Mouse (Mus musculus): Measurements from ENCODE around the gene Cab39. TPM values are rescaled to one million over a fixed set of nuclear protein-coding genes. Genes with fewer than 3 reads are reported as not detected.
A peak's percentile ranks its signal among the peaks of the same experiment; 100 is the strongest.

Cab39 gene
- polyA plus RNA-seq, 1 experiment: 127 TPM

DNA sequence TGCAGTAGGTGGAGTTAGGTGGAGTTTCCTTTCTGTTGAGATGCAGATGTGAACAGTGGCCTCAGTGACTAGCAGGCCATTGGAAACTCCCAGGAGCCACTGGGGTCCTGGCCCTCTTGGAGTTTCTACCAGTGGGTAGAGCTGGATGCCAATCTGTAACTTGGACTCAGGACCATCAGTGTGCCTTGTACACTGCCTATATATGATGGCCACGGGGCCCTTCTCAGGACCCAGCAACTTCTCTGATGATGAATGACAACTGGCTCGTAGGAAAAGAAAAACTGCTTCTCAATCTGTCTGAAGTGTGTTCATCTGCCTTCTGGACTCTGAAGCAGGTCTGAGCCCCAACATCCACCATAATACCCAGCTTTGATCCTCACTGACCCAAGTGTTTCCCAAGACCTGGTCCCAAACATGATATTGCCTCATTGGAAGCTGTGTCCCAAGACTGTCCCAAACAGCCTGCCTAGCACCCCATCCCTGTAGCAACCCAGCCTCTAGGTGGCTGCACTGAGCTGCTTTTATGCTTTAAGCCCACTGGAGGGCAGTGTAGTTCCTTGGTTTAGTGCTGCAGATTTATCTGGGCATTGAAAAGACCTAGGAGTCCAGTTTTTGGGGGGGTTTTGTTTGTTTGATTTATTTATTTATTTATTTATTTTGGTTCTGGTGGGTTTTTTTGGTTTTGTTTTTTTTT, 59.9 kb downstream of the Cab39 start:
- no peak overlapping the region for H3K4me3 ChIP-seq (replicated peaks; ENCODE audit: insufficient read depth, low read depth, low read length)
- H3K27ac ChIP-seq (ENCODE audit: insufficient read depth, low read length): no peak overlapping the region
- 82% methylated on average over 2 of the region's 2 CpGs for WGBS
- no peaks in the 10 kb centered on the region for H3K4me1 ChIP-seq (ENCODE audit: control insufficient read depth, insufficient read depth, low read length)
- no peaks in the 10 kb centered on the region for H3K27me3 ChIP-seq (ENCODE audit: control insufficient read depth, insufficient read depth, low read length)
- TF ChIP-seq POLR2A (IDR thresholded peaks at IDR 0.05; ENCODE audit: borderline replicate concordance, insufficient read depth, low read length) (no peak), CTCF (IDR thresholded peaks at IDR 0.05; ENCODE audit: borderline replicate concordance, insufficient read depth, low read depth, low read length) (peak; percentile 100)
- peak; percentile 65 to 76 for DNase-seq

DNA sequence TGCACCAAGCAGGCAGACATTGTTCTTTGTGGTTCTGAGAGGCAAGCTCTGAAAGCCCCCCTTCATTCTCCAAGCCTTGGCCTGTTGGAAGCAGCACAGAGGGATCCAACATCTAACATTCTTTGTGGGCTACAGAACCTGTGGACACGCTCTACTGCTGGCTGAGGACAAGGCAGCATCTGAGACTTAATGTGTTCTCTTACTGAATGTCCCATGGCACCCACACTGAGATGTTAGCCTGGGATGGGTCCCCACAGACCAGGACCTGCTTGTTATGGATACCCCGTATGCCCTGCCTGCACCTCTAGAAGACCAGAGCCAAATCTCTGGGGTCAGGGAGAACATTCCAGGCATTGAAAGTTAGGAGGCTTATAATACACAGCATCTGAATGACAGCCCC, 60.6 kb downstream of the Cab39 start:
- DNase-seq: no peak
- Histone ChIP-seq H3K4me1 (ENCODE audit: control insufficient read depth, insufficient read depth, low read length) (no peaks in the 10 kb centered on the region), H3K27me3 (ENCODE audit: control insufficient read depth, insufficient read depth, low read length) (no peaks in the 10 kb centered on the region), H3K27ac (ENCODE audit: insufficient read depth, low read length) (no peak overlapping the region), H3K4me3 (replicated peaks; ENCODE audit: insufficient read depth, low read depth, low read length) (no peak overlapping the region)
- 61% methylated on average over 2 of the region's 2 CpGs for WGBS
- TF ChIP-seq CTCF (IDR thresholded peaks at IDR 0.05; ENCODE audit: borderline replicate concordance, insufficient read depth, low read depth, low read length) (0 out of 2 replicates have a peak, but pooled peaks have one; percentile 7), POLR2A (IDR thresholded peaks at IDR 0.05; ENCODE audit: borderline replicate concordance, insufficient read depth, low read length) (no peak)

DNA sequence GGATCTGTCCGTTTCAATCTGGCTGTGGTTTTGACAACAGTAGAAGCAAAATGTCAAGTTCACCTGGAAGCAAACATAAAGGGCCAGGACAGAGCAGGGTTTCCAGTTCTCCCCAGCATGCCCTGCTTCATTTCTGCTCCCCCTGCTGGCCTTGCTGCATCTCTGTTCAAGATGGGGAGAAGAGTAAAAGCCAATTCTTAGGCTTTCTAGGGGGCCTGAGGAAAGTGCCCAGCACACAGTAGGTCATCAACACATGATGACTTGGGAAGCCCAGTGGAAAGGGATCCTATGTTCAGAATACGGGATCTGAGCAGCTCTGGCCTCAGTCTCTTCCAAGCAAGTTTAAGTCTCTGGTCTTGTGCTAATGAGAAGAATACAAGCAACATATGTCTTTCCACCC, 61.2 kb downstream of the Cab39 start:
- DNase-seq: no peak
- WGBS: 76% methylated on average over 2 of the region's 2 CpGs
- Histone ChIP-seq H3K4me3 (replicated peaks; ENCODE audit: insufficient read depth, low read depth, low read length) (no peak overlapping the region), H3K27ac (ENCODE audit: insufficient read depth, low read length) (no peak overlapping the region), H3K27me3 (ENCODE audit: control insufficient read depth, insufficient read depth, low read length) (no peaks in the 10 kb centered on the region), H3K4me1 (ENCODE audit: control insufficient read depth, insufficient read depth, low read length) (no peaks in the 10 kb centered on the region)
- TF ChIP-seq POLR2A (IDR thresholded peaks at IDR 0.05; ENCODE audit: borderline replicate concordance, insufficient read depth, low read length) (no peak), CTCF (IDR thresholded peaks at IDR 0.05; ENCODE audit: borderline replicate concordance, insufficient read depth, low read depth, low read length) (no peak)

DNA sequence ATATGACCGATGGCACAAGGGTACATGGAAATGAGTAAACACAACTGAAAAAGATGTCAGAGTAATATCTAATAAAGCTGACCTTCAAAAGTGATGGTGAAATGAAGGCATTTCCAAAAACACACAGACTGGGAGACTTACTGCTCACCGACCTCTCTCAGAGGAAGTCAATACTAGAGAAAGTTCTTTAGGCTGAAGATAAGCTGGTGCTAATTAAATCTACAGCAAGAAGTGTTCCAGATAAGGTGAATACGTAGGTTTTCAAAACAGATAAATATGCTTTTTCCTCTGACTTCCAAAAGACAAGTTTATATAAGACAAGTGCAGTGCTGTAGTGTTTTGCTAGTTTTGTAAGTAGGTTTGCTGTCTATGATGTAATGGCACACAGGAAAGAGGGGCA, 63.0 kb downstream of the Cab39 start:
- WGBS: 88% methylated on average over 3 of the region's 3 CpGs
- H3K27ac ChIP-seq (ENCODE audit: insufficient read depth, low read length): no peak overlapping the region
- no peak for DNase-seq
- H3K27me3 ChIP-seq (ENCODE audit: control insufficient read depth, insufficient read depth, low read length): no peaks in the 10 kb centered on the region
- no peaks in the 10 kb centered on the region for H3K4me1 ChIP-seq (ENCODE audit: control insufficient read depth, insufficient read depth, low read length)
- no peak overlapping the region for H3K4me3 ChIP-seq (replicated peaks; ENCODE audit: insufficient read depth, low read depth, low read length)
- no peak for TF ChIP-seq CTCF (IDR thresholded peaks at IDR 0.05; ENCODE audit: borderline replicate concordance, insufficient read depth, low read depth, low read length)
- no peak for TF ChIP-seq POLR2A (IDR thresholded peaks at IDR 0.05; ENCODE audit: borderline replicate concordance, insufficient read depth, low read length)

DNA sequence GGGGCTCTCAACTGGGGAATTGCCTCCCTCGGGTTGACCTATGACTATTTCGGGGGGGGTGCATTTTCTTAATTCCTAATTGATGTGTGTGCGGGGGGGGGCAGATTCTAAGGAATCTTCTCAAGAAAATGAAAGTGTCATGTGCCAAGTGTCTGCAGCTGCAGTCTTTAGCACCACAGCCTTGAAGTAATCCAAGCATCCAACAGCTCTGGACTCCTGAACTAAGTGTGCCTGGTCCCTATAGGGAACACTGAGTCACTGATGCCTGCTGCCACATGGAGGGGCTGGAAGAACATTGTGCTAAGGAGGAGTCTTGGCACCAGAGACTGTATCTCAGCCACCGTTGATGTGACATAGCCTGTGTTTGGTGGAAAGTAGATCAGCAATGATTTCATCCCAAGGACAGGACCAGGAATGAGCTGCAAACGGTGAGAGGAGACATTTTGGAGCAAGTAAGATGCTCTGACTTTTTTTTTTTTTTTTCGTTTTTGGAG, 64.1 kb downstream of the Cab39 start:
- Histone ChIP-seq H3K4me1 (ENCODE audit: control insufficient read depth, insufficient read depth, low read length) (no peaks in the 10 kb centered on the region), H3K4me3 (replicated peaks; ENCODE audit: insufficient read depth, low read depth, low read length) (no peak overlapping the region), H3K27ac (ENCODE audit: insufficient read depth, low read length) (no peak overlapping the region), H3K27me3 (ENCODE audit: control insufficient read depth, insufficient read depth, low read length) (no peaks in the 10 kb centered on the region)
- DNase-seq: no peak
- 61% methylated on average over 6 of the region's 6 CpGs for WGBS
- no peak for TF ChIP-seq CTCF (IDR thresholded peaks at IDR 0.05; ENCODE audit: borderline replicate concordance, insufficient read depth, low read depth, low read length)
- no peak for TF ChIP-seq POLR2A (IDR thresholded peaks at IDR 0.05; ENCODE audit: borderline replicate concordance, insufficient read depth, low read length)

DNA sequence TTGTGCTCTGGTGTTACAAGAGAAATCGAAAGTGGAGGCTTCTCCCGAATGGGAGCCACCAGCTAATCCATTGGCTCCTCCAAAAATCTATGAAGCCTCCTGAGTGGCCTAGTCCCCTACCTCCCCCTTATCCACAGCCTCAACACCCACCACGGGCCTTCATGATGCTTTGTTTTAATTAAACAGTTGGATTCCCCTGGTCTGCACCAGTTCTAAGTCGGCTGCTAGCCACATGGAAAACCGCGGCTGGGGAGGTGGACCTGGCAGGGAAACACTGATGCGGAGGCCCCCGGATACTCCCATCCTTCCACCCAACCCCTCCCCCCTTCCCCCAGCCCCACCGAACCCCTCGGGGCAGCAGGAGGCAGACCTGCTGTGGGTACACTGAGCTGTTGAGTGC, 71.1 kb downstream of the Cab39 start:
- TF ChIP-seq POLR2A (IDR thresholded peaks at IDR 0.05; ENCODE audit: borderline replicate concordance, insufficient read depth, low read length): no peak
- no peak for TF ChIP-seq CTCF (IDR thresholded peaks at IDR 0.05; ENCODE audit: borderline replicate concordance, insufficient read depth, low read depth, low read length)
- no peaks in the 10 kb centered on the region for H3K27me3 ChIP-seq (ENCODE audit: control insufficient read depth, insufficient read depth, low read length)
- H3K4me1 ChIP-seq (ENCODE audit: control insufficient read depth, insufficient read depth, low read length): no peaks in the 10 kb centered on the region
- 65% methylated on average over 10 of the region's 10 CpGs for WGBS
- H3K27ac ChIP-seq (ENCODE audit: insufficient read depth, low read length): no peak overlapping the region
- no peak overlapping the region for H3K4me3 ChIP-seq (replicated peaks; ENCODE audit: insufficient read depth, low read depth, low read length)
- DNase-seq: peak in 1 of 2 experiments; percentile 25

DNA sequence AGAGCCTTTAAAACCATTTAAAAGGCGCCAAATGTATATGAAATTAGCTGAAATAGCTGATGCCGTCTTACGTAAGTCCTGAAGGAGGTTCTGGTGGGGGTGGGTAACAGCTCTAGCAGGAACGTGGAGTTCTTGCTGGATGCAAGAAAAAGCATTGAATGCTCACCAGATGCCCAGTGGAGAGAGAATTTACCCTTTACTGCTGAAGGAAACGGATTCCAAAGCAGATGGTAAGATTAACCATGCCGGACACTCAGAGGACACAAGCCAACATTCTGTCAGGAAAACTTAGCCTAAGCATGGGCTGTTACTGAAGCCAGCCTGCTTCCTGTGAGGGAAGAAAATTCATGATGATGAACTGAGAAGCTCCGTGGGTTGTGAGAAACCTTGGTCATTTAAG, 76.8 kb downstream of the Cab39 start:
- Histone ChIP-seq H3K4me1 (ENCODE audit: control insufficient read depth, insufficient read depth, low read length) (peaks cover 6% of the 10 kb centered on the region; the same call in 1 of the 2 replicates), H3K27ac (ENCODE audit: insufficient read depth, low read length) (peak overlapping the region; percentile 50; the same call in 1 of the 2 replicates), H3K4me3 (replicated peaks; ENCODE audit: insufficient read depth, low read depth, low read length) (no peak overlapping the region), H3K27me3 (ENCODE audit: control insufficient read depth, insufficient read depth, low read length) (no peaks in the 10 kb centered on the region)
- TF ChIP-seq POLR2A (IDR thresholded peaks at IDR 0.05; ENCODE audit: borderline replicate concordance, insufficient read depth, low read length): no peak
- no peak for TF ChIP-seq CTCF (IDR thresholded peaks at IDR 0.05; ENCODE audit: borderline replicate concordance, insufficient read depth, low read depth, low read length)
- DNase-seq: peak; percentile 35 to 67
- WGBS: 16% methylated on average over 7 of the region's 7 CpGs

DNA sequence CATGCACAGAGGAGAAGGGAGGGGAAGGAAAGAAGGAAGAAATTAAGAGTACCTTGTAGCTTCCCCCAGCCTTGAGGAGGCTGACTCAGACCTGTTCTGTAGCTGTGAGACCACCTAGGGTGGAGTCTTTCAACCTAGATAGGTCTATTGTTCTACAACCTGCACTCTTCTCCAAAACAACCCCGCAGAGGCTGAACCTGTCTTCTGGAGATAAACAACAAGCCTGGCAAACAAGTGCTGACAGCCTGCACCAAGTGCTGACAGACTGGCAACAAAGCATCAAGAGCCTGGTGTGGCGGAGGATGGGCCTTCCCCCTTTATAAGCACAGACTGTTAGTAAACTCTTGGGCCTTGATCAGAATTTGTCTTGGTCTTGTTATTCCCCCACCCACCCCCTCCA, 77.3 kb downstream of the Cab39 start:
- peak; percentile 14 to 18 for DNase-seq
- Histone ChIP-seq H3K27me3 (ENCODE audit: control insufficient read depth, insufficient read depth, low read length) (no peaks in the 10 kb centered on the region), H3K4me3 (replicated peaks; ENCODE audit: insufficient read depth, low read depth, low read length) (no peak overlapping the region), H3K27ac (ENCODE audit: insufficient read depth, low read length) (peak overlapping the region; percentile 50; the same call in 1 of the 2 replicates), H3K4me1 (ENCODE audit: control insufficient read depth, insufficient read depth, low read length) (peaks cover 6% of the 10 kb centered on the region; the same call in 1 of the 2 replicates)
- 34% methylated on average over 2 of the region's 2 CpGs for WGBS
- TF ChIP-seq CTCF (IDR thresholded peaks at IDR 0.05; ENCODE audit: borderline replicate concordance, insufficient read depth, low read depth, low read length): no peak
- TF ChIP-seq POLR2A (IDR thresholded peaks at IDR 0.05; ENCODE audit: borderline replicate concordance, insufficient read depth, low read length): no peak
